Mouse (Mus musculus) kidney, embryonic 15.5 days (tissue): ENCODE measurements around the gene Gm8127. TPM values are rescaled to one million over a fixed set of nuclear protein-coding genes. Genes with fewer than 3 reads are reported as not detected.
"Not testable (repeated sequence)": the region's sequence is repeated elsewhere in the genome, so short reads cannot be mapped to it uniquely, and the experiment has no call there.

Experiments used
- ATAC-seq: fragments of 200-750 bp; cut with Nextera tagmentation; replicated peaks from 2 replicates; pipeline ENCODE4 v1.8.0; 2017; ENCODE audit warnings: moderate TSS enrichment; ENCODE audit not compliant: low FRiP score
- H3K27ac ChIP-seq: fragments of 300-500 bp; sonication (generic); 2 replicates; pipeline ENCODE4 v1.5.1; 2015; ENCODE audit warnings: mild to moderate bottlenecking, inconsistent platforms
- H3K27me3 ChIP-seq: fragments of 300-500 bp; sonication (generic); 2 replicates; pipeline ENCODE4 v1.6.1; 2015; ENCODE audit warnings: inconsistent platforms
- H3K36me3 ChIP-seq: fragments of 300-500 bp; sonication (generic); 2 replicates; pipeline ENCODE4 v1.6.1; 2015; ENCODE audit warnings: inconsistent platforms
- H3K4me1 ChIP-seq: fragments of 300-500 bp; sonication (generic); 2 replicates; pipeline ENCODE4 v1.6.1; 2015; ENCODE audit warnings: inconsistent platforms
- H3K4me2 ChIP-seq: fragments of 300-500 bp; sonication (generic); 2 replicates; pipeline ENCODE4 v1.6.1; 2015; ENCODE audit warnings: moderate library complexity, mild to moderate bottlenecking, inconsistent platforms
- H3K4me3 ChIP-seq: fragments of 300-500 bp; sonication (generic); replicated peaks from 2 replicates; pipeline ENCODE4 v1.5.1; 2015; ENCODE audit warnings: mild to moderate bottlenecking, inconsistent platforms
- H3K9ac ChIP-seq: fragments of 300-500 bp; sonication (generic); 2 replicates; pipeline ENCODE4 v1.6.1; 2015; ENCODE audit warnings: mild to moderate bottlenecking, inconsistent platforms
- H3K9me3 ChIP-seq: fragments of 300-500 bp; sonication (generic); replicated peaks from 2 replicates; pipeline ENCODE4 v1.6.1; 2016; ENCODE audit warnings: inconsistent platforms
- WGBS: fragments of 180-500 bp; shearing (Covaris S2); methylation state at CpG from one replicate; pipeline ENCODE4 v1.1.7; 2015; ENCODE audit warnings: mixed read lengths; 5-methylcytosine and 5-hydroxymethylcytosine counted together
- polyA plus RNA-seq: library from polyadenylated mRNA; unstranded; fragments of >200 nt; fragmentation: Nextera tagmentation; extraction: Ambion mirVana; gene quantifications from 2 replicates; pipeline ENCODE4 v1.2.1, GENCODE M21; 2015

Gene Gm8127
- polyA plus RNA-seq, 1 experiment from 2014 or later: not detected

GRCm38 (mm10) chr14:43263421-43263820, 30.2 kb downstream of the Gm8127 start:
- WGBS: 72% methylated on average over 3 of the region's 3 CpGs
- not testable (repeated sequence) for ATAC-seq, H3K4me3 ChIP-seq, H3K36me3 ChIP-seq, H3K4me2 ChIP-seq, H3K4me1 ChIP-seq, H3K9me3 ChIP-seq, H3K27ac ChIP-seq, H3K27me3 ChIP-seq, H3K9ac ChIP-seq

- H3K27me3 ChIP-seq, H3K4me2 ChIP-seq, H3K4me1 ChIP-seq, H3K27ac ChIP-seq, H3K9me3 ChIP-seq, H3K4me3 ChIP-seq, H3K9ac ChIP-seq, ATAC-seq, H3K36me3 ChIP-seq: not testable (repeated sequence)
- 87% methylated on average over 3 of the region's 4 CpGs for WGBS
These were observed 35.3 kb downstream of the Gm8127 start, which contains the start of gene Gm8126 for GRCm38 (mm10) chr14:43258349-43258748. Gm8126 (plus strand) TSS chr14:43258649.

GRCm38 (mm10) chr14:43256511-43256910, 37.1 kb downstream of the Gm8127 start:
- H3K9me3 ChIP-seq: not testable (repeated sequence)

GRCm38 (mm10) chr14:43250549-43251253, 42.9 kb downstream of the Gm8127 start:
- H3K9ac ChIP-seq, H3K9me3 ChIP-seq, H3K27me3 ChIP-seq, H3K36me3 ChIP-seq, H3K4me3 ChIP-seq, H3K4me2 ChIP-seq, H3K27ac ChIP-seq, H3K4me1 ChIP-seq, ATAC-seq: not testable (repeated sequence)
- WGBS: 36% methylated on average over 5 of the region's 6 CpGs

More at GRCm38 (mm10) chr14:43256511-43256910, 37.1 kb downstream of the Gm8127 start:
- H3K27me3 ChIP-seq, H3K4me3 ChIP-seq, H3K27ac ChIP-seq, ATAC-seq, H3K4me1 ChIP-seq, H3K36me3 ChIP-seq, H3K9ac ChIP-seq, H3K4me2 ChIP-seq: not testable (repeated sequence)
- WGBS: 65% methylated on average over 1 of the region's 1 CpGs

GRCm38 (mm10) chr14:43249611-43250170, 43.9 kb downstream of the Gm8127 start:
- peak; percentile 40; the same call in 1 of the 2 replicates for ATAC-seq
- H3K4me1 ChIP-seq: not testable (repeated sequence)

More at GRCm38 (mm10) chr14:43249611-43250170, 43.9 kb downstream of the Gm8127 start:
- H3K27ac ChIP-seq, H3K9me3 ChIP-seq, H3K4me2 ChIP-seq, H3K4me3 ChIP-seq, H3K9ac ChIP-seq, H3K27me3 ChIP-seq, H3K36me3 ChIP-seq: not testable (repeated sequence)
- WGBS: 18% methylated on average over 9 of the region's 12 CpGs

Other genes with a start within 250 kb of the Gm8127 start
- gene Gm8094, start 217.2 kb downstream of the Gm8127 start, polyA plus RNA-seq: not detected in 2 replicates
- not detected in 2 replicates for gene Gm8104, start 193.2 kb downstream of the Gm8127 start, polyA plus RNA-seq
- gene Gm7233, start 114.0 kb downstream of the Gm8127 start, polyA plus RNA-seq: not detected in 2 replicates
- gene Gm8122, start 58.5 kb downstream of the Gm8127 start, polyA plus RNA-seq: not detected in 2 replicates
- gene Gm8126, start 35.2 kb downstream of the Gm8127 start, polyA plus RNA-seq: not detected in 2 replicates
- gene Gm9732, start 18.8 kb downstream of the Gm8127 start, polyA plus RNA-seq: not detected in 2 replicates
- not detected in 2 replicates for gene 1700001F09Rik, start 54.0 kb upstream of the Gm8127 start, polyA plus RNA-seq
- gene Gm8138, start 122.5 kb upstream of the Gm8127 start, polyA plus RNA-seq: not detected in 2 replicates
- not detected in 2 replicates for gene Gm5799, start 249.7 kb upstream of the Gm8127 start, polyA plus RNA-seq